Mouse (Mus musculus) liver, postnatal 0 days (tissue): Measurements from ENCODE around the gene Mblac2. TPM values are rescaled to one million over a fixed set of nuclear protein-coding genes. Genes with fewer than 3 reads are reported as not detected.

Experiments
- ATAC-seq: fragments of 200-750 bp; cut with Nextera tagmentation; 2 replicates; pipeline ENCODE4 v1.8.0; 2017; ENCODE audit warnings: mild to moderate bottlenecking, moderate library complexity
- DNase-seq: peaks from one replicate; pipeline ENCODE4 v3.0.0-alpha.2; 2016
- H3K27ac ChIP-seq: fragments of 300-500 bp; sonication (generic); 2 replicates; pipeline ENCODE4 v1.5.1; 2014; ENCODE audit warnings: antibody characterized with exemption, moderate library complexity, mild to moderate bottlenecking, low read depth
- H3K27me3 ChIP-seq: fragments of 300-500 bp; sonication (generic); 2 replicates; pipeline ENCODE4 v1.6.1; 2014; ENCODE audit warnings: low read length, control low read depth, mixed read lengths; ENCODE audit not compliant: insufficient read depth
- H3K36me3 ChIP-seq: fragments of 300-500 bp; sonication (generic); replicated peaks from 2 replicates; pipeline ENCODE4 v1.6.1; 2014; ENCODE audit warnings: mild to moderate bottlenecking, control low read depth, low read length, moderate library complexity, mixed read lengths; ENCODE audit not compliant: insufficient read depth
- H3K4me1 ChIP-seq: fragments of 300-500 bp; sonication (generic); 2 replicates; pipeline ENCODE4 v1.6.1; 2014; ENCODE audit warnings: antibody characterized with exemption, mild to moderate bottlenecking, control low read depth; ENCODE audit not compliant: insufficient read depth
- H3K4me2 ChIP-seq: fragments of 300-500 bp; sonication (generic); 2 replicates; pipeline ENCODE4 v1.6.1; 2014; ENCODE audit warnings: low read depth, mild to moderate bottlenecking, low read length, moderate library complexity, mixed read lengths
- H3K4me3 ChIP-seq: fragments of 300-500 bp; sonication (generic); 2 replicates; pipeline ENCODE4 v1.5.1; 2014; ENCODE audit warnings: low read depth, low read length
- H3K9ac ChIP-seq: fragments of 300-500 bp; sonication (generic); replicated peaks from 2 replicates; pipeline ENCODE4 v1.6.1; 2014; ENCODE audit warnings: mild to moderate bottlenecking, moderate library complexity
- H3K9me3 ChIP-seq: fragments of 300-500 bp; sonication (generic); 2 replicates; pipeline ENCODE4 v1.6.1; 2016; ENCODE audit warnings: mild to moderate bottlenecking, control low read depth, low read length, mixed read lengths
- CTCF ChIP-seq: sonication (generic); IDR thresholded peaks from 2 replicates; pipeline ENCODE4 v1.5.1; 2016; ENCODE audit warnings: antibody characterized with exemption, low read depth
- EP300 ChIP-seq: IDR thresholded peaks from 2 replicates; pipeline ENCODE4 v1.6.1; 2016; ENCODE audit warnings: antibody characterized with exemption, low read depth, mild to moderate bottlenecking
- WGBS: fragments of 180-500 bp; shearing (Covaris S2); extraction: QIAGEN DNeasy Blood & Tissue Kit; methylation state at CpG from one replicate; pipeline ENCODE4 v1.1.7; 2014; ENCODE audit not compliant: insufficient replicate concordance; 5-methylcytosine and 5-hydroxymethylcytosine counted together
- polyA plus RNA-seq: library from polyadenylated mRNA; unstranded; fragments of >200 nt; fragmentation: Nextera tagmentation; extraction: Ambion mirVana; gene quantifications from 2 replicates; pipeline ENCODE4 v1.2.1, GENCODE M21; 2015

The Mblac2 gene
- polyA plus RNA-seq, 1 experiment from 2014 or later = 3.1 TPM

GRCm38 (mm10) chr13:81684258-81684657 is 26.9 kb upstream of the Mblac2 start:
- Histone ChIP-seq H3K27ac (no peak overlapping the region), H3K4me3 (no peak overlapping the region), H3K4me2 (no peak overlapping the region), H3K36me3 (peaks cover 16% of the 10 kb centered on the region), H3K27me3 (no peaks in the 10 kb centered on the region), H3K9me3 (no peaks in the 10 kb centered on the region), H3K4me1 (no peaks in the 10 kb centered on the region), H3K9ac (no peak overlapping the region)
- no peak for DNase-seq
- no peak for ATAC-seq
- TF ChIP-seq CTCF (no peak), EP300 (no peak)
- 75% methylated on average over 5 of the region's 5 CpGs for WGBS

GRCm38 (mm10) chr13:81684884-81685283 is 26.3 kb upstream of the Mblac2 start:
- Histone ChIP-seq H3K27ac (no peak overlapping the region), H3K9me3 (no peaks in the 10 kb centered on the region), H3K9ac (no peak overlapping the region), H3K36me3 (peaks cover 16% of the 10 kb centered on the region), H3K4me3 (no peak overlapping the region), H3K27me3 (no peaks in the 10 kb centered on the region), H3K4me1 (peaks cover 2% of the 10 kb centered on the region; the same call in 1 of the 2 replicates), H3K4me2 (no peak overlapping the region)
- no peak for TF ChIP-seq CTCF
- TF ChIP-seq EP300 = no peak
- WGBS = 81% methylated on average over 3 of the region's 3 CpGs
- no peak for DNase-seq
- ATAC-seq = no peak

- no peak for TF ChIP-seq EP300
- H3K4me2 ChIP-seq = no peak overlapping the region
- 66% methylated on average over 3 of the region's 3 CpGs for WGBS
- H3K4me1 ChIP-seq = peaks cover 6% of the 10 kb centered on the region; the same call in 1 of the 2 replicates
- H3K9me3 ChIP-seq = no peaks in the 10 kb centered on the region
- no peak overlapping the region for H3K4me3 ChIP-seq
- no peak overlapping the region for H3K27ac ChIP-seq
- no peaks in the 10 kb centered on the region for H3K27me3 ChIP-seq
- no peak overlapping the region for H3K9ac ChIP-seq
- DNase-seq (peak; percentile 46), ATAC-seq (peak; percentile 46; the same call in 1 of the 2 replicates)
- peaks cover 8% of the 10 kb centered on the region; the same call in 1 of the 2 replicates for H3K36me3 ChIP-seq
Measured at GRCm38 (mm10) chr13:81689587-81689986, 21.6 kb upstream of the Mblac2 start.

GRCm38 (mm10) chr13:81690477-81690876 is 20.7 kb upstream of the Mblac2 start:
- H3K9me3 ChIP-seq = no peaks in the 10 kb centered on the region
- peak; percentile 80 for ATAC-seq

GRCm38 (mm10) chr13:81691606-81692005 is 19.5 kb upstream of the Mblac2 start:
- no peak overlapping the region for H3K4me3 ChIP-seq
- 0 out of 2 replicates have a peak, but pooled peaks cover 2% of the 10 kb centered on the region for H3K36me3 ChIP-seq
- ATAC-seq (peak; percentile 75), DNase-seq (peak; percentile 26)
- 49% methylated on average over 9 of the region's 9 CpGs for WGBS
- H3K27me3 ChIP-seq = no peaks in the 10 kb centered on the region
- H3K4me2 ChIP-seq = peak overlapping the region; percentile 20; the same call in 1 of the 2 replicates
- TF ChIP-seq EP300 = no peak
- TF ChIP-seq CTCF = no peak
- no peaks in the 10 kb centered on the region for H3K9me3 ChIP-seq
- H3K27ac ChIP-seq = peak overlapping the region; percentile 17; the same call in 1 of the 2 replicates
- peaks cover 6% of the 10 kb centered on the region; the same call in 1 of the 2 replicates for H3K4me1 ChIP-seq
- H3K9ac ChIP-seq = no peak overlapping the region

More at GRCm38 (mm10) chr13:81690477-81690876, 20.7 kb upstream of the Mblac2 start:
- Histone ChIP-seq H3K36me3 (peaks cover 7% of the 10 kb centered on the region; the same call in 1 of the 2 replicates), H3K27ac (peak overlapping the region; percentile 46; the same call in 1 of the 2 replicates), H3K9ac (no peak overlapping the region), H3K27me3 (no peaks in the 10 kb centered on the region), H3K4me1 (peaks cover 6% of the 10 kb centered on the region; the same call in 1 of the 2 replicates), H3K4me3 (no peak overlapping the region), H3K4me2 (peak overlapping the region; percentile 51)
- TF ChIP-seq EP300 (peak; percentile 89), CTCF (no peak)
- DNase-seq = peak; percentile 20
- 42% methylated on average over 10 of the region's 10 CpGs for WGBS

GRCm38 (mm10) chr13:81694446-81694845 is 16.7 kb upstream of the Mblac2 start:
- Histone ChIP-seq H3K9me3 (no peaks in the 10 kb centered on the region), H3K4me3 (no peak overlapping the region), H3K27ac (no peak overlapping the region), H3K36me3 (peaks cover 8% of the 10 kb centered on the region; the same call in 1 of the 2 replicates), H3K4me2 (no peak overlapping the region), H3K4me1 (peaks cover 6% of the 10 kb centered on the region; the same call in 1 of the 2 replicates), H3K9ac (no peak overlapping the region), H3K27me3 (no peaks in the 10 kb centered on the region)
- TF ChIP-seq EP300 (no peak), CTCF (no peak)
- WGBS = 92% methylated on average over 12 of the region's 12 CpGs
- ATAC-seq = no peak
- no peak for DNase-seq
